Mouse (Mus musculus) forebrain, embryonic 16.5 days (tissue): ENCODE measurements around the gene Gpc6. TPM values are rescaled to one million over a fixed set of nuclear protein-coding genes. Genes with fewer than 3 reads are reported as not detected.

ENCODE experiments used
- ATAC-seq: fragments of 200-750 bp; cut with Nextera tagmentation; 2 replicates; pipeline ENCODE4 v1.8.0; 2017; ENCODE audit warnings: mild to moderate bottlenecking, moderate library complexity
- H3K27ac ChIP-seq: fragments of 300-500 bp; sonication (generic); 2 replicates; pipeline ENCODE4 v1.5.1; 2014; ENCODE audit warnings: low read length, control low read depth
- H3K27me3 ChIP-seq: fragments of 300-500 bp; sonication (generic); replicated peaks from 2 replicates; pipeline ENCODE4 v1.6.1; 2014; ENCODE audit warnings: low read length; ENCODE audit not compliant: control insufficient read depth, insufficient read depth
- H3K36me3 ChIP-seq: fragments of 300-500 bp; sonication (generic); 2 replicates; pipeline ENCODE4 v1.6.1; 2014; ENCODE audit not compliant: control insufficient read depth, insufficient read depth
- H3K4me1 ChIP-seq: fragments of 300-500 bp; sonication (generic); replicated peaks from 2 replicates; pipeline ENCODE4 v1.6.1; 2014; ENCODE audit warnings: low read length; ENCODE audit not compliant: control insufficient read depth, insufficient read depth
- H3K4me2 ChIP-seq: fragments of 300-500 bp; sonication (generic); 2 replicates; pipeline ENCODE4 v1.6.1; 2014; ENCODE audit warnings: mild to moderate bottlenecking, low read length, control low read depth
- H3K4me3 ChIP-seq: fragments of 300-500 bp; sonication (generic); replicated peaks from 2 replicates; pipeline ENCODE4 v1.5.1; 2014; ENCODE audit warnings: mild to moderate bottlenecking, low read length, control low read depth
- H3K9ac ChIP-seq: fragments of 300-500 bp; sonication (generic); replicated peaks from 2 replicates; pipeline ENCODE4 v1.6.1; 2014; ENCODE audit warnings: low read depth, low read length, control low read depth
- H3K9me3 ChIP-seq: fragments of 300-500 bp; sonication (generic); 2 replicates; pipeline ENCODE4 v1.6.1; 2016; ENCODE audit warnings: low read length; ENCODE audit not compliant: control insufficient read depth
- WGBS: fragments of 180-500 bp; shearing (Covaris S2); extraction: QIAGEN DNeasy Blood & Tissue Kit; methylation state at CpG from one replicate; pipeline ENCODE4 v1.1.7; 2014; 5-methylcytosine and 5-hydroxymethylcytosine counted together
- polyA plus RNA-seq: library from polyadenylated mRNA; unstranded; fragments of >200 nt; fragmentation: Nextera tagmentation; extraction: Ambion mirVana; gene quantifications from 2 replicates; pipeline ENCODE4 v1.2.1, GENCODE M21; 2015

The Gpc6 gene
- polyA plus RNA-seq, 1 experiment from 2014 or later, result 18.2 TPM

DNA sequence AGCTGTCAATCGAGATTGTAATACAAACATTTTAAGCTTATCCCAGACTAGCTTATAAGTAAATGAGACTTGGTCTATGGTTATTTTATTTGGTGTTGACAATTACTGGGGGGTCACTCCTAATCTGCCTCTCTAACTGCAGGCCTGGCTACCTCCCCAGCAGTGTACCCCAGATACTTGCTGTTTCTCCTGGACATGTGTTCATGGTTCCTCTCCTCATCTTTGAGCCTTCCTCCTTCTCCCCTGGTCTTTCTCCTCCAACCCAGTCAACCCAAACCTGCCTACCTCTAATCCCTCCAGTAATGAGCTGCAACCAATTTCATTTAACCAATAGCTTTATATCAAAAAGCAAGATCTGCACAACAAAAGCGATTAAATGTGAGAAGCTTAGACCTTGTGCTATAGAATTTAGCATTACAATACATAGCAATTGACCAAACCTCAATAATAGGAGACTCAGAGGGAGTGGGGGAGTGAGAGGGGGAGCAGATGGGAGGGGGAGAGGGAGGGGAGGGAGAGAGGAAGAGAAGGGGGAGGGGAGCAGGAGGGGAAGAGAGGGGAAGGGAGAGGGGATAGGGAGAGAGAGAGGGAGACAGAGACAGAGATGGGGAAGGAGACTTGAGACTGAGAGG, 371.2 kb downstream of the Gpc6 start:
- H3K9ac ChIP-seq, result no peak overlapping the region
- 76% methylated on average over 2 of the region's 2 CpGs for WGBS
- no peaks in the 10 kb centered on the region for H3K27me3 ChIP-seq
- no peak overlapping the region for H3K4me3 ChIP-seq
- H3K9me3 ChIP-seq, result no peaks in the 10 kb centered on the region
- H3K36me3 ChIP-seq, result no peaks in the 10 kb centered on the region
- H3K4me1 ChIP-seq, result no peaks in the 10 kb centered on the region
- no peak overlapping the region for H3K27ac ChIP-seq
- H3K4me2 ChIP-seq, result no peak overlapping the region
- no peak for ATAC-seq

DNA sequence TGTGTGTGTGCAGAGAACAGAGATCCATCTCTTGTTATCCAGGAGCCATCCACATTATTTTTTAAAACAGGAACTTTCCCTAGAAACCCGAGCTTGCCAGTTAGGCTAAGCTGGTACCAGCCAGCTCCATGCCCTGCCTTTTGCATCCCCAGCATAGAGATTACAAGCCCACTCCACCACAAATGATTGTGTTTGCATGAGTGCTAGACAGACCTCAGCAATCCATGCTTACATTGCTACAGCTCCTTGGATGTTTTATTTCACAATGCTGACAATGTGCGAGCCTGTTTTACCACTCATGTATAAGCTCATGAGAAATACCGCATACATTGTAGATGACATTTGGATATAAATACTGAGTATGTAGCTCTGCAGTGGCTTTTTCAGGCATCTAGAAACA, 375.9 kb downstream of the Gpc6 start:
- Histone ChIP-seq H3K27ac (no peak overlapping the region), H3K9ac (no peak overlapping the region), H3K27me3 (no peaks in the 10 kb centered on the region), H3K4me1 (no peaks in the 10 kb centered on the region), H3K4me3 (no peak overlapping the region), H3K36me3 (no peaks in the 10 kb centered on the region), H3K4me2 (no peak overlapping the region), H3K9me3 (no peaks in the 10 kb centered on the region)
- peak; percentile 58; the same call in 1 of the 2 replicates for ATAC-seq
- 74% methylated on average over 3 of the region's 3 CpGs for WGBS

DNA sequence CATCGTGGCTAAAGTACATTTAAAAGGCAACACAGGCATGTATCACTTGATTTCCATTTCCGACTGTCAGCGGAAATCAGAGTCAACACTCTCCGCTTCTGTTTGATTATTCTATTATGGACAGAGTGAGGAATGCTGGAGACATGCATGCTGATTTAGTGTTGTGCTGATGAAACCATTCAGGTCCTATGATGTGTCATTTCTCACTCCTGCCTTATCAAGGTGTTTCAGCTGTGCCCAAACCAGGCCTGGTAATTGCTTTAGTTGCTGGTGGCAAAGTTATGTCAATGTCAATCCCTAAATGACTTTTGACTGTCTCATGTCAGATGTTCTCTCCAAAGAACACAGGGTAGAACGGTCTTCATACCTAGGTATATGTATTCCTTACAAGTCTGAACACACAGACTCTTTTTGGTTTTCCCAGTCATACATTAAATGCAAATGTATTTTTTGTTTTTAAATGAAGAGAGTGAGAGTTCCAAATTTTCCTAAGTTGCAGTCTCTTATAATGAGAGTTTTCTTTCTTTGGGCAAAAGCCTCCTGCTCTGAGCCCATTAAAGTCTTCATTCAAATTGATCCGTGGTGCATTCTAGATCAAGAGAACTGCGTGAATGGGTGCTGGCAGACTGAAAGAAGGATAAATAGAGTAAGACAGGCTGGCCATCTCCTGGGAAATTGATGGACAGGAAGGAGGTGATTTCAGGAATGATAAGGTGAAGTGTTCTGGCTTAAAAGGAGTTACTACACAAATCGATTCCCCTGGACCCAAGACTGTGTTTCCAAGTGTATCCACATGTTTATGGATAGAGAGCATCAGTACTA, 379.0 kb downstream of the Gpc6 start:
- WGBS, result 65% methylated on average over 8 of the region's 8 CpGs
- no peak for ATAC-seq

DNA sequence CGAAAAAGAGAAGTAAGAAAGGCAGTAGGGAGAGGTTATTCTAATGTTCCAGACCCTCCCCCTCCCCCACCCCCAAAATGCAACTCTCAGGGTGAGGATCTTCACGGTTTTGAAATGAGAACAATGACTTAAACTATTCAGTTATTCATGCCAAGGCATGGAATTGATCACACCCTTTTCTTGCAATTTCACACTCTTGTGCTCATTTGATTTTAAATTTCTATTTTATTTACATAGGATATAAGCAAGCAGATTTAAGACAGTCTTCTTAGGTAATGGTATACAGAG, 379.6 kb downstream of the Gpc6 start:
- Histone ChIP-seq H3K4me3 (no peak overlapping the region), H3K27ac (no peak overlapping the region), H3K4me2 (no peak overlapping the region), H3K9me3 (no peaks in the 10 kb centered on the region), H3K4me1 (no peaks in the 10 kb centered on the region), H3K27me3 (no peaks in the 10 kb centered on the region), H3K9ac (no peak overlapping the region), H3K36me3 (no peaks in the 10 kb centered on the region)
- WGBS, result 60% methylated on average over 2 of the region's 2 CpGs
- ATAC-seq, result no peak

More for the DNA sequence above, 379.0 kb downstream of the Gpc6 start:
- no peak overlapping the region for H3K27ac ChIP-seq
- no peaks in the 10 kb centered on the region for H3K27me3 ChIP-seq
- no peaks in the 10 kb centered on the region for H3K4me1 ChIP-seq
- H3K36me3 ChIP-seq, result no peaks in the 10 kb centered on the region
- no peak overlapping the region for H3K4me3 ChIP-seq
- no peaks in the 10 kb centered on the region for H3K9me3 ChIP-seq
- H3K9ac ChIP-seq, result no peak overlapping the region
- H3K4me2 ChIP-seq, result no peak overlapping the region

DNA sequence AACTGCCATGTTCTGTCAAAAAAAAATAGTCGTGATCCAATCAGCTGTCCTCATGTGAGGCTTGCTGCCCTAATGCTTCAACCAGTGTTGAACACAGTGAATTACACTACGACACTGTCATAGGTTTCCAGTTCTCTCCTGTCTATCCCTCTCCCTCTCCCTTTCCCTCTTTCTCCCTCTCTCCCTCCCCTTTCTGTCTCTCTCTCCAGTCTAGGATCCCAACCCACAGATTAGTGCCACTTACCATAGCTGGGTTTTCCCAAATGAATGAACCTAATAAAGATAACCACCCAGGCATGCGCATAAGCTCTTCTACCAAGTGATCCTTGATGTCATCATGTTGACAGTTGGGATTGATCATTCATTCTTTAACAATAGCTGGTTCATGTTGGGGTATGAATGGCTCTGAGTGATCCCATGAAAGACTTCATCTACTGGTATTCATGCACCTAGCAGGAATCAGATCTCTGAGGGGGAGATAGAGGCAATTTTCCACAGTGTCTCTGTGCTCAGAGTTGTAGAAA, 384.9 kb downstream of the Gpc6 start:
- no peak overlapping the region for H3K9ac ChIP-seq
- no peak overlapping the region for H3K27ac ChIP-seq
- no peaks in the 10 kb centered on the region for H3K4me1 ChIP-seq
- H3K36me3 ChIP-seq, result no peaks in the 10 kb centered on the region
- no peaks in the 10 kb centered on the region for H3K9me3 ChIP-seq
- no peak overlapping the region for H3K4me2 ChIP-seq
- 66% methylated on average over 3 of the region's 3 CpGs for WGBS
- no peaks in the 10 kb centered on the region for H3K27me3 ChIP-seq
- no peak overlapping the region for H3K4me3 ChIP-seq
- no peak for ATAC-seq

- no peak overlapping the region for H3K4me3 ChIP-seq
- H3K9me3 ChIP-seq, result no peaks in the 10 kb centered on the region
- ATAC-seq, result no peak
- H3K4me2 ChIP-seq, result no peak overlapping the region
- H3K9ac ChIP-seq, result no peak overlapping the region
- H3K27ac ChIP-seq, result no peak overlapping the region
- WGBS, result 84% methylated on average over 2 of the region's 2 CpGs
- no peaks in the 10 kb centered on the region for H3K27me3 ChIP-seq
- H3K36me3 ChIP-seq, result no peaks in the 10 kb centered on the region
- H3K4me1 ChIP-seq, result no peaks in the 10 kb centered on the region
Measured at GRCm38 (mm10) chr14:117324214-117324613, 399.1 kb downstream of the Gpc6 start.

DNA sequence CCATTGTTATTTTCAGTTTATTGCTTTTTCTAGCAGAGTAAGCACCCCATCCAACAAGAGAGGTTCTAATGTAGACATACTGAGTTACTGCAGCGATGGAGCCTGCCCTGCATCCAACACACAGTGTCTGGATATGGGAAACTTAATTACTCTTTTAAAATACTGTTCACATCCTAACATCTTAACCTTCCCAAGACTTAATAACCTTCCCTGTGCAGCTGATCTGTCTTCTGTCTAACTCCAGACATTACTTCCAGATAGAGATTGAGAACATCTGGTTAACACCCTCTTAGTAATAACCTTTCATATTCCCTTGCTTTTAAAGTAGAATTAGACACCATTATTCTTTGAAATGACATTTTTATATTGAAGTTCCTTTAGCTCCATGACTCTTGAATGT, 407.1 kb downstream of the Gpc6 start:
- Histone ChIP-seq H3K9ac (no peak overlapping the region), H3K4me3 (no peak overlapping the region), H3K9me3 (no peaks in the 10 kb centered on the region), H3K36me3 (no peaks in the 10 kb centered on the region), H3K4me1 (no peaks in the 10 kb centered on the region), H3K27ac (no peak overlapping the region), H3K27me3 (no peaks in the 10 kb centered on the region), H3K4me2 (no peak overlapping the region)
- WGBS, result 82% methylated on average over 1 of the region's 1 CpGs
- ATAC-seq, result no peak

DNA sequence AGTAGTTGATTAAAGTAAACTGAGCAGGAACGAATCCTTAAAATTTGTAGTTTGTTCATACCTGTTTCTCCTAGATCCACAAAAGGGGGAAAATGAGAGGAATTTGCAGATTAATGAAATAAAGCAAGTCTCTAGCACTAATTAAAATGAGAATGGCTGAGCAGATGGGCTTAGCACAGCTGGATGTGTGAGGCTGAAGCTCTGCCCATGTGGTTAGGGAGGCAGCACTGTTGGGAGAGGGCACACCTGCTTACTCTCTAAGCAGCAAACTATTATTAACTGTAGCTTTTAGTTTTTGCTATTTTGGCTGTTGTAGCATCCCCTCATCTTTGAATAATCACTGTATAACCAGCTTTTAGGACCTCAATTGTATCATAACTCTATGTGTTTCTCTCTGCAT, 412.2 kb downstream of the Gpc6 start:
- Histone ChIP-seq H3K4me2 (no peak overlapping the region), H3K27ac (no peak overlapping the region), H3K9me3 (no peaks in the 10 kb centered on the region), H3K4me1 (no peaks in the 10 kb centered on the region), H3K36me3 (no peaks in the 10 kb centered on the region), H3K27me3 (no peaks in the 10 kb centered on the region), H3K9ac (no peak overlapping the region), H3K4me3 (no peak overlapping the region)
- WGBS, result 24% methylated on average over 1 of the region's 1 CpGs
- ATAC-seq, result peak; percentile 47; the same call in 1 of the 2 replicates

GRCm38 (mm10) chr14:117340549-117340948, 415.4 kb downstream of the Gpc6 start:
- no peaks in the 10 kb centered on the region for H3K4me1 ChIP-seq
- WGBS, result 85% methylated on average over 4 of the region's 4 CpGs
- no peak overlapping the region for H3K27ac ChIP-seq
- H3K4me2 ChIP-seq, result no peak overlapping the region
- H3K4me3 ChIP-seq, result no peak overlapping the region
- H3K9me3 ChIP-seq, result no peaks in the 10 kb centered on the region
- ATAC-seq, result no peak
- H3K27me3 ChIP-seq, result no peaks in the 10 kb centered on the region
- H3K36me3 ChIP-seq, result no peaks in the 10 kb centered on the region
- no peak overlapping the region for H3K9ac ChIP-seq
